Mouse (Mus musculus) CH12F3 (cell line): ENCODE results near the gene Ctnnbl1.

Source experiments
- in situ Hi-C: fragments of 300-500 bp; cut with MboI; formaldehyde crosslinking; loops from 2 replicates; pipeline ENCODE4 v1.14.3; 2020; ENCODE audit warnings: low sequenced_read_pairs

The Ctnnbl1 gene

DNA sequence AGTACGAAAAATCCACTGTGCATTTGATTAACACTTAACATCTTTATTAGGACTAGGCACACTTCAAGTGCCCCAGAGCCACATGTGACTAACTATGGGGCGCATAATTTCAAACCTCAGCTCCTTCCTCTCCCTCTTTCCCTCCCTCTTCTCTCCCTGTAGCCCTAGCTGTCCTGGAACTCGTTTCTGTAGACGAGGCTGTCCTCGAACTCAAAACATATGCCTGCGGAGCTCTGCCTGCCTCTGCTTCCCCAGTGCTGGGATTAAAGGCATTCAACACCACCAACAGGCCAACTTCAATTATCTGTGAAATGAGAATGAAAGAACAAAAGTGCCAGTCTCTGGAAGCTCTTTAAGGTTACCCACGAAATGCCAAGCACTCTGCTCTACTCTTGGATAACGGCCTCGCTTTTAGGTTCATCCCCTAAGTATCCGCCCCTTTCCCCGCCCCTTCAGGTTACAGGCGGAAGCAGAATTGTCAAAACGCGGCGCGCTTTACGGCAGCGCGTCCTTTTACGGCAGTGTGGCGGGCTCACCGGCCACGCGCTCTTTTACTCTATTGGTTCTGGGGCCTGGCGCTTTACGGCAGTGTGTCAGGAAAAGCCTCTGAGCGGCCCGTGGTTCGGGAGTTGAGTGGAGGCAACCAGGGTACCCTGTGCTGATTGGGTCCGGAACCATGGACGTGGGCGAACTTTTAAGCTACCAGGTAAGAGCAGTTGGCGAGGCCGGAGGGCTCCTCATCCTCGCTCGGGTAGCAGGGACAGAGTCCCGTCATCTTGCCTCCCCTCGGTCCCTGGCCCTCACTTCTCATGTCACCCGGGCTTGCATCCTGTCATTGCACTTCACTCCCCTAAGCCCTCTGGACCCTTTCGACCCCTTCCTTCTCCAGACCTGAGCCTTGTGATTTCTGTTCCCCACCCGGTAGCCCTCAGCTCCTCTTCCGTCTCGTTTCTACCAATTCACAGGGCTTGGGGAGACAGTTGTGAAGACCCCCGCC is at the start of gene Ctnnbl1:
Gene Ctnnbl1 (plus strand): TSS at position 548 of the 997 bp plus-strand sequence.
- in situ Hi-C loops, result no loop called here

DNA sequence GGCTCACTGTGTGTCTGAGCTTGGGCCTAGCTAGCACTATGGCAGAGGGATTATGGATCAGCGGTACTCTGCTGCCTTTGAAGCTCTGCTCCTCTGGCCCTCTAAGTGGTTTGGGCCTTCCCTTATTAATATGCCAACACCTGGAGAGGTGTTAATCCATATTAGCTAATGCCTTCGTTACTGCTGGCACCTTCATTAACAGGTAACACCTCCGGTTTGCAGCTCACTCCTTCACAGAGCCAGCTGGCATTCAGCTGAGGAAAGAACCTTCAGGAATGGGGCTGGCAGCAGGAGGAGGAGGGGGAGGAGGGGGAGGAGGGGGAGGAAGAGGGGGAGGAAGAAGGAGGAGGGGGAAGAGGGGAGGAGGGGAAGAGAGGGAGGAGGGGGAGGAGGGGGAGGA is 49.7 kb upstream of the Ctnnbl1 start:
- in situ Hi-C loops, result no loop called here

DNA sequence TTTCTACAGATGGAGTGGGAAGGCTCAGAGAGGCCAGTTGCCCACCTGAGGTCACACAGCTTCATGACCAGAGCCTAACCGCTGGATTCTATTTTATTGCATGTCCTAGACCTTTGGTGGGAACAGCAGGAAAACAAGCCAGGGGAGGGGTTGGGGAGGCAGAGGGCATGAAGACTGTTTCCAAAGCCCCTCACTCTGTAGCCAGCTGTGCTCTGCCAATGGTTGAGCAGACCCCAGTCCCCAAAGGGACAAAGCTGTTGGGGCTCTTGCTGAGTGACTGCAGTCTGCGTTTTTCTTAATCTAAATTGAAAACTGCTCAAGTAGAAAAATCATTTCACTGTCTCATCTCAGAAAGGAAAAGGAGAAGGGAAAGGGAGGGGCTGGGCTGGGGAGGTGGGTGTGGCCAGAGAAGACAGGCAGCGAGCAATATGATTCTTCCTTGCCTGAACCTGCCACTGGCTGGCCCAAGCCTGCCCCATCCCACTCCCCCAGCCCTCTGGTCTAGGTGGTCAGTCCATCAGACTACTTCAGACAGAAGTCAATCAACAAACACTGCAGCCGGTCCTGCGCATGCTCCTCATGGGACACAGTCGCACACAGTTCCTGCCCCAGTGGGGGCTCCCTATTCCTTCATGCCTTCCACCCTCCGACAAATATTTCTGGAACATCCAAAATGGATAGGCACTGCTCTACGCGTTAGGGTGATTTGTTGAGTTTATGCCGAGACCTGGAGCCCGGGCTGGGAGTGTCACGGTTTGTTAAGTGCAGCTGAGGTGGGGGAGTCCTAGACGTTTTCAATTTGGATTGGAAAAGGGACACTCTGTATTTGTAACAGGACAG is 45.7 kb upstream of the Ctnnbl1 start:
- in situ Hi-C loops, result no loop called here

DNA sequence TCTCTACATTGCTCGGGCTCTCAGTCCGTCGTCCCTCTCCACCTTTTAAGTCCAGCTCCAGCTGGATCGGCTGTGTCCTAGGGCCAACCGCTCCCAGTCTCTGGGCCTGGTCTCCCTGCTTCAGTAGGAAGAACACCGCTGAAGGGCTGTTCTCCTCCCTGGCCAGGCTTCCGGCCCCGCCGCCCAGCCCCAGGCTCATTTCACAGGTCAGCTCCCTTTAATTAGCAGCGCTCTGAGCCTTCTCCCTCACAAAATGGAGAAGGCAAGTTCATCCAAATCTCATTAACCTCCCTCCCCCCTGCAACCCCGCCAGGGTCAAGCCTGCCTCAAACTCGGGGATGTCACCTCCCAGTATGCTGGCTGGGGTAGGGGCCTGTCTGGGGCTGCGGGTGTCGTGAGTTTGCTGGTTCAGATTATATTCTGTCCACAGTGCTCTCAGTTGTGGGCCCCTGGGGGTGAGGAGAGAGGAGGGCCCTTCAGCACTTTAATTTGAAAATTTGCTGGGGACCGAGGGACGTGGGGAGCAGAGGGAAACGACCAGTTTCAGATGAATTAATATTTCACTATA is 44.8 kb upstream of the Ctnnbl1 start:
- in situ Hi-C loops, result no loop called here

DNA sequence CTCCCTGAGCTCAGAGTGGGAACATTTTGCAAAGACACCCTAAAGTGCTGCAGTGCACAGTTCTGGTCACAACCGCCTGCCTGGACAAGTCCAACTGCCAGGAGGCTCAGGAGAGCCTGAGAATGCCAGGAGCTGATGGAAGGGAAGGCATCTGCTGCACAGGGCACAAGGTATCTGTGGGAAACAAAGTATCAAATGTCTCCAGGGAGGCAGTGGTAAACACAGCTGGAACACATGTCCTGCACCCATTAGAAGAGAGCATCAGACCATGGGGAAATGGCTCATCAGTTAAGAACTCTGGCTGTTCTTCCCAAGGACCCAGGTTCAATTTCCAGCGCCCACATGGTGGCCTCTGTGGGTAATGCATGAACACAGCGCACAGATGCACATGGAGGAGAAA is 43.6 kb upstream of the Ctnnbl1 start:
- in situ Hi-C loops, result no loop called here

DNA sequence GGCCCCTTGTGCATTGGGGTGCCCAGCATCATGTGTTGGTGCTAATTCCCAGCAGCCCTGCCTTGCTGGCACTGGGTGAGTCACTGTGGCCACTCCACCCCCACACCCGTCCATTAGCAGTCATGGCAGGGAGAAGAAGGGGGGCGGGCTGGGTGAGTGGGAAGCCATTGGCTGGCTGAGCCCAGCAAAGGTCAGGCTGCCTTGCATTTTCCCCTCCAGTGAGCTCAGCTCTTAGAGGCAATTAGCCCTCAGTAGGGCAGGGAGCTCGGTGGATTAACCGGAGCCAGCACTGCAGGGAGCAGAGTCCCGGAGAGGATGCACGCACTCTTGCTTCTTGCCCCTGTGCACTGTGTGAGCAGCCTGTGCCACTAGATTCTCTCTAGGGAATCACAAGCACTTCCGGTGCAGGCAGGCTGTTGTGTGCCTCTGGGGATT is 40.9 kb upstream of the Ctnnbl1 start:
- in situ Hi-C loops, result no loop called here

DNA sequence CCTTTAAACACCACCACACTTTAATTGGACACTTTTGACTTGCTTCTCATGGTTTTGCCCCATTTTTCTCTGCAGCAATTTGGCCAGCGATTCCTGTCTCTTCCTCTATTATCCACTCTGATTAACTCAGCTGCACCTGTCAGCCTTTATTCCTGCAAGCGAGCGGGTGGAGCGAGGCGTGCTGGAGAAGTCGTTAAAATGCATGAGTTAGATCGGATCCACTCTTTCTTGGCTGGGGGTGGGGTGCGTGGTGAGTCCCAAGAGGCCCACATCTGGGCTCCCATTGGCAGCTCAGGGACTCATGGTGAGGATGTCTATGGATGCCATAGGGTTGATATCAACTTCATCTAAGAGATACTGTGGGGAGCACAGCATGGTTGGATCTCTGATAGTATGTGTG is 34.0 kb upstream of the Ctnnbl1 start:
- in situ Hi-C loops, result no loop called here

DNA sequence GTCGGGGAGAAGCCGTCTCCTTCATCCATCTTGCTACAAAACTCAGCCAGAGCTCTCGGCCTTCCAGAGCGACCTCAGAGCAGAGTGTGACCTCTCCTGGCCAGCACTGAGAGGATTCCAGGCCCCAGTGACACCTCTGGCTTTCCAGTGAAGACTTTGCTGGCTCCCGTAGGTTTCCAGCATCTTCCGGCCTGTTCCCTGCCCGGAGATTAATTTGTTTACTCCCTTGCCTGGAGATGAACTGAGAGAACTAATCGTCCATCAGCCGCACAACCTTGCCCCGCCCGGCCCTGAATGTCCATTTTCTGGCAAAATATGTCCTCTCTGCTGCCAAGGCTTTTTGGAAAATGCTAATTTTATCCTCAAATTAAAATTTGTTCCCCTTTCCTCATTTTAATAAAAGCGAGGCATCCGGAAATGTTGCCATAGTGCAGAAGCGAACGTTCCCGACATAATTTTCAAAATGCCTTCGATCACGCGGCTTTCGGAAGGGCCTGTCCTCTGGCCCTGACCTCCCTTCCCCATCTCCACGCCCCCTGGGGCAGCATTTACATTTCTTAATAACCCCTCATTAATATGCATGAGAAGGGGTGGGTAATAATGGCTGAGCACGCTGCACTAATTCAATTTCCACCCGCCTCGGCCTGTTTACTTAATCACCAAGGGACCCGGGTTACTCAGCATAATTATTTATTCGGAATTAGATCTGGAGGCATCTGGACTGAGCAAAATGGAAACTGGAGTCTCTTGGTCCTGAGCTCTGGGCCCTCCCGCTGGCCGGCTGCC is 32.0 kb upstream of the Ctnnbl1 start:
- in situ Hi-C loops, result no loop called here

DNA sequence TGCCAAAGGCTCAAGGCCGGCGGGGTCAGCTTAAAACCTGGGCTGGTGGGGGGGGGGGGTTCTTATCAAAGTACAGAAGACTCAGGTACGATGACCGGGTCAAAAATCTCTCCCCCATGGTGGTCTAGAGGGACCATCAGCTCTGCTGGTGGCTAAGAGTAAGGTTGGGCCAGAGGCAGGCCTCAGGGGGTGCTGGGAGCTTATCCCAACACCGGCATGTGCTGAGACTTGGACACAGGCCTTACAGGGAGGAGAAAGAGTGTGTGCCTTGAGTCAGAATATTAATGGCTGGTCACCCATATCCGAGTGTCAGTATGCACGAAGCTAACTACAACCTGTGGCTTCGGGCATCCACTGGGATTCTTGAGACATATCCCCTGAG is 31.4 kb upstream of the Ctnnbl1 start:
- in situ Hi-C loops, result no loop called here

DNA sequence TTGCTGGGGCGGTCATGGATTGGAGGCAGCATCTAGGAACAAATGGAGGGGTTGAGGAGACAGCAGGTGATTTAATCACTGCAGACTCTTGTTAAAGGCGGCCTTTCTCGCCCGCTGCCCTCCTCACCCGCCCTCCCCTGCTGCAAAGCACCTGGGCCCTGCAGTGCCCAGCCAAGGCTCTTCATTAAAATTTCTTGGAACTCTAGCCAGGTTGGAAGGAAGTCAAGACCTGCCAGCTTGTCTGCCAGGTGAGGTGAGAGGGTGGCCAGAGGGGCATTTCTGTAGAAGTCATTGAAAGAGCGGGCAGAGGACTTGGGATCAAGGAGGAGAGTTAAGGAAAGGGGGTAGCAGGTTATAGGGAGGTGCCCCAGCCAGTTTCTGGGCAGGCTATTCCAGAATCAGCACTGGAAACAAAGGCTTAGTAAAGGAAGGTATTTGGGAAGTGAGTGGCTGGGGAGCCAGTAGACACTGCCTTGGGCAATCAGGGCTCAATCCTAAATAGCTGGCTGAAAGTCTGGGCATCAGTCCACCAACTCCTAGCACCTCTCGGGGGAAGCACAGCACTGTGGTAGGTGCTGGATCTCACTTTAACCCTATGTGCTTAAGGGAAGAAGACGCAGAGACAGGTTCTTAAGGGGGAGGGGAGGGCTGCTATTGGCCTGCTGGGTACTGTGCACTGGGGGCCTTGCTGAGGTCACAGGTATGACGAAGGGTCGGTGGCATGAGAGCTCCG is 29.8 kb upstream of the Ctnnbl1 start:
- in situ Hi-C loops, result no loop called here

DNA sequence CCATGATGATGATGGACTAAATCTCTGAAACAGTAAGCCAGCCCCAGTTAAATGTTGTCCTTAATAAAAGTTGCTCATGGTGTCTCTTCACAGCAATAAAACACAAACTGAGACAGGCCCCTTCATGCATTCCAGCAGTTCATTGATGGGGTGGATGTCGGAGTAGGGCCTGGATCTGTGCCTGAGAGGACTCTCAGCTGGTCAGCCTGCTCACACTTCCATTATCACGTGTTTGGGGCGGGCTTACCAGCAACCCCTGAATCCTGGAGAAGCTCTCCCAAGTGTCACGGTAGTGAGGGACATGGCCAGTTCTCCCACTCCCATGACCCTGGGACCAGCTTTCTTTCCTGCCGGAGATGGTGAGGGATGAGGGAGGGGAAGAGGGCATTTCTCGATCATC is 24.5 kb upstream of the Ctnnbl1 start:
- in situ Hi-C loops, result no loop called here

DNA sequence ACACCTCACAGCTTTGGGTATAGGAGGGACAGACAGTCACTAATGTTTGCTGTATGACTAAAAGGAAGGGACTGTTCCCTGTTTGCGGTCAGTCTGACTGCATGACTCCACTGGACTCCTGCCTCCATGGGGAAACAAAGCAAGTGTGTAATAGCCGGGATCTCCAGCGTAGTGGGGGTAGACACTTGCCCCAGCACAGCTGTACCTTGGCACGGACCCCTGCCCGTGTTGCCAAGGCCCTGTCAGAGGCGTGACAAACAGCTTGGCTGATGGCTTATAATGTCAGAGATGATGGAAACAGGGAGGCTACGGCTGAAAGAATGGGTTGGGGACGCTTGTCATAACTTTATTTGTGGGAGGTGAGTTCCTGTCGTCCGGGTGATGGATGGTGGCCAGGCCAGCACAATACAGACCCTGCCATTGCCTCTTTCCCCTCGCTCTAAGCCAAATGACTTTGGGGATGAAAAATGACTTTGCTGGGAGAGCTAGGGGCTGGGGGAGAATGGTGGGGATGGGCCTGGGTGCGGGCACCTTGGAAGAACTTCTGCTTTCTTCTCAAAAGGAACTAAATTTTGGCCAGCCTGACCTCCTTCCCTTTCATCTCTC is 21.5 kb upstream of the Ctnnbl1 start:
- in situ Hi-C loops, result no loop called here

DNA sequence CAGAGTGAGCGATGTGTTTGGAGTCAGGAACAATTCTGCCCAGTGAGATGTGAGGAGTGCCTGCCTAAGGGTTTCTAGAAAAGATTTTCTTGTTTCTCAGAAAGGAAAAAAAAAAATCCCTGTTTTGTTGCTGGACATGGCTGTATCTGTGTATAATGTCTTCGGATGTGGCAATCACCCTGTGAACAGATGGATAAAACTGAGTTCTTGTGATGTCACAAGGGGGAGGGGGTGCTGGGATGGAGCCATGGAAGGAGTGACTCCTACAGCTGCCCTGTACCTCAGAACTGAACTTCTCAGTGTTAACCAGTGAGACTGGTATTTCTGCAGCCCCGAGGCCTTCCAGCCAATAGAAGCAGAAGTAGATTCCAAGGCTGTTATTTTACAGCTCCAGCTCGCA is 18.8 kb upstream of the Ctnnbl1 start:
- in situ Hi-C loops, result no loop called here

DNA sequence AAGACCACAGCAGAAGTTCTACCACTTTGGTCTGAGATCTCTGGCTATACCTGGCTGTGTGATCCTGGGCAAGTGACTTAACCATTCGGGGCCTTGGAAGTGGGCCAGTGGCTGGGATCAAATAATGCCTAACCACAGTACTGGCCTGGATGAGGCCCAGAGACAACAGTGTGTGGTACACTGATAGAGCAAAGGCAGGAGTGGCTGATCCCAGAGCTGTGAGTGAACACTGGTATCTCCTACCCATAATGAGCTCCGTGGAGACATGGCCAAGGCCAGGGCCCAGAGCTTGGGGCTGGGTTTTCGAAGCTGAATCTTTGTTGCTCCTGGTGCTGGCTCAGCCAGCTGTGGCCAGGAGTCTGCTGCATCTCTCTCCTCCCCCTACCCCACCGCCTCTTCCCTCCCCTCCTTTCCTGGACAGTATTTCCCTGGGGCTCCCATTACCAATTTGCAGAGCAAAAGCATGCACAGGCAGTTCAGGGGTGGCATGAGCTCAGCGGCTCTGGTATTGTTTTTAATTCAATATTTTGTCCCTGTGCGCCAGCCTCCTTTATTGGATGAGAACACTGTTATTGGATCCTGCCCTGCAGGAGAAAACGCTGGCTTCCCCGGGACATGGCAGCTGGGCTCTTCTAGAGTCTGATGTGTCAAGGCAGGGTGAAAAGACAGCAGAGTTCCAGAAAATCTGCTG is 13.2 kb upstream of the Ctnnbl1 start:
- in situ Hi-C loops, result no loop called here

DNA sequence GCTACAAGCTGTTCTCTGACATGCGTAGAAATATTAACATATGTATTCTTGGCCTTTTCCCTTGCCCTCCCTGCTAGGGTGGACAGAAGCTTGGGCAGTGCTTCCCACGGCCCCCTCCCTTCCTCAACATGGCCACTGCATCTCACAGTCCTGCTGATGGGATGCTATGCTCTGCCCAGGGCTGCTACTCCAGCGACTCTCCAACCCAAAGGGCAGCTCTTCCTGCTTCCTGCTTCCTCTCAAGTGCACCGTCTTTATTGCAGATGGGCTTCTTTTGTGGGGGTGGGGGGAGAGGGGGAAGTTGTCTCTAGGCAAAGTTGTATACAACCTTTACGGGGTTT is 12.7 kb upstream of the Ctnnbl1 start:
- in situ Hi-C loops, result no loop called here

DNA sequence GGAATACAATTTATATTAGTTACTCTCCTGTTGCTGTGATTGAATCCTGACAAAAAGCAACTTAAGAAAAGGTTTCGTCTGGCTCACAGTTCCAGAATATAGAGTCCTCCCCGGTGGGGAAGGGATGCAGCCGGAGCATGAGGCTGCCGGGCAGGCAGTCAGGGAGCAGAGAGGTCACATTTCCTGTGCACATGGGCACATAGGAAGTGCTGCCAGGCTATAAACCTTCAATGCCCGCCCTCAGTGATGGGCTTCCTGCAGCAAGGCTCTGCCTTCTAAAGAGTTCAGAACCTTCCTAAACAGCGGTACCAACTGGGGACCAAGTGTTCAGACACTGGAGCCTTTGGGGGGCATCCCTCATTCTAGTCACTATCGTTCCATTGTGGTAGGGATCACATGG is 7.4 kb downstream of the Ctnnbl1 start:
- in situ Hi-C loops, result no loop called here

DNA sequence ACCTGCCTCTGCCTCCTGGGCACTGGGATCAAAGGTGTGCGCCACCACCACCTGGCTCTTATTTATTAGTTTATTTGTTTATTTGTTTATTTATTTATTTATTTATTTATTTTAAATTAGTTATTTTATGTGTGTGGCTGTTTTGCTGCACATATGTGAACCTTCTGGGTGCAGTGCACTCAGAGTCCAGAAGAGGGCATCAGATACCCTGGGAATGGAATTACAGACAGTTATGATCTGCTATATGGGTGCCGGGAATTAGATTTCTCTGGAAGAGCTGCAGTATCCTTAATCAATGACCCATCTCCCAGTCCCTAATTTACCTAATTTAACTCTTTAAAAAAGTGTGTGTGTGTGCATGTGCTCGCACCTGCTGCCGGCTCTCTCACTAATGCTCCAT is 8.5 kb downstream of the Ctnnbl1 start:
- in situ Hi-C loops, result no loop called here

DNA sequence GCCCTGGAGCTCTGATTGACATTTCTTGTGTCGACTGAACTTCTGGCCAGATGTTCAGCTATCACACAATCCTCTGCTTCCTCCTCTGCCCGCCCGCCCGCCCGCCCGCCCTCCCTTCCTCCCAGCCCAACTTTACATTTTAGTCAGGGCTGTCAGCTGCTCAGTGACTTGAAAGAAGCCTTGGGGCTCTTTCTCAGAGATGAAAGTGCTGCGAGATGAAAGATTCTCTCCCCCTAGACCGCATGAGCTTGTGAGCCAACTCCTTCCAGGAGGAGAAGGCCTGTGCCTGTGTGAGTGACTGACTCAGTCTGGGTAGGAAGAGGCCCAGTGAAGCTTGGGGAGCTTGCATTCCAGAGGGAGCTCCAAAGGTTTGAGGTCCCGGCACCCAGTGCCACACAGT is 9.4 kb downstream of the Ctnnbl1 start:
- in situ Hi-C loops, result no loop called here

DNA sequence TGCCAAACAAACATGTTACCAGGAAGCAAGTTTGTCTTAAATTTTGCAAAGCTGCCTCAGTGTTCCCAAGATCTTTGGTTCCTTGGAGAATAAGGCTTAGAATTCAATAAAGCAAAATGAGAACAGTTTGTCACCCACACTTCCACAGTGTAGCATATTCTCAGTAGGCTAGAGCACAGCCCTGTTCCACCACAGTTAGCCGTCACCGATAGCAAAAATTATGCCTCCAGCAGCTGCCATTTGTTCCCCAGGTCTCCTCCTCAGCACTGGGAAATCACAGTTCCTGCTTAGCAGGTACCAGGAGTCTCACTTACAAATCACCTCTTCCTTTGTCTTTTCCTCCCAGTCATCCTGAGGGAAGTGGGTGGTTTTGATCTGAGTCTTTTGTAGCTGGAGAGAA is 10.8 kb downstream of the Ctnnbl1 start:
- in situ Hi-C loops, result no loop called here
